Mouse (Mus musculus) liver, postnatal 0 days (tissue): ENCODE measurements around the gene Olfr1441.

Source experiments
- CTCF ChIP-seq: sonication (generic); IDR thresholded peaks from 2 replicates; pipeline ENCODE4 v1.5.1; 2016; ENCODE audit warnings: antibody characterized with exemption, low read depth
- EP300 ChIP-seq: IDR thresholded peaks from 2 replicates; pipeline ENCODE4 v1.6.1; 2016; ENCODE audit warnings: antibody characterized with exemption, low read depth, mild to moderate bottlenecking

DNA sequence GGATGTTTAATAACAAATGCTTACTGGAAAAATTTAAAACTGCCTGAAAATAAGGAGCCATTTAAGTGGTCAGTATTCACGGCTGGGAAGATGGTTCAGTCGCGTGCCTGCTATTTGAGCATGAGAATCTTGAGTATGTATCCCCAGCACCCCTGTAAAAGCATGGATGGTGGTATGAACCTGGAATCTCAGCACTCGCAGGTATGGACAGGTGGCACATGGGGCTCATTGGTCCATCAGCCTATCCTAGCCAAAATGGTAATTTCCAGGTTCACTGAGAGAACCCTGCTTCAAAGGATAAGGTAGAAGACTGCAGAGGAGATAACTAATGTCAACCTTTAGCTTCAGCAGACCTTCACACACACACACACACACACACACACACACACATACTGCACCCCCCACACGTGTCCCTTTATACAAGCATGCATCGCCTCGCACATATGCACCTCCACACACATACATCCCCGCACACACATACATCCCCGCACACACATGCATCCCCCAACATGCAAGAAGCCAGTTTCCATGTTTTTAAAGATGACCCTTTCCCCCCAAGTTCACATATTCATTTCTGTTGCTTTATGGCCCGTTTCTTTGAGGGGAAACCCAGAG lies 48.4 kb downstream of the Olfr1441 start:
- TF ChIP-seq CTCF = no peak
- no peak for TF ChIP-seq EP300
